In the genomic region with DNA sequence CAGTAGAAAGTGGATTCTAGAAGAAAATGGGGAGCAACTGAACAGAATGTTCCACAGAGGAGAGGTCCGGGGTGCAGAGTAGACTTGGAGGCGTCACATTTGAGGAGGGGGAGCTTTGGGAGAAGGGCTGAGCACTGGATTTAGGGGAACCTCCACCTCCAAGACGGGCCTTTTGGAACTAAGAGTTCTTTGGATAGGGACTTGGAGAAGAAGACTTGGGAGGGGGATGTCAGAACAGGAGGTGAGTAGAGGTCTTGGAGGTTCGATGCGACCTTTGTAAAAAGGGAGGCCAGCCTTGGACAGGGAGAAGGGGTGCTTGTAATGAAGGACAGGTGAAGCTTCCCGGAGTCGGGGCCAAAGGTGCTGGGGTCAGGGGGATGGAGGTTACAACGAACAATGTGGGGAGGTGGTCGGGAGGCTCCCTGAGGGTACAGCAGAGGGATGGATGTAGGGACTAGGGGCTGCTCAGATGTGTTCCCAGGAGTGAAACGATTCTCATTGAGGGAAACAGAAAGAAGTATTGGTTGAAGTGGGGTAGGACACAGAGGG, we compare ENCODE assay signal across 8 mouse cellular contexts. TPM values are rescaled to one million over a fixed set of nuclear protein-coding genes. Genes with fewer than 3 reads are reported as not detected.
DNase-seq lines count a peak whose midpoint lies in the region; ATAC-seq and TF ChIP-seq lines count a peak whose summit lies in the region.
"Had no signal": no experiment of that assay in that cellular context is flagged by ENCODE, and none has a peak within 500 bp of the region (broad histone marks: within the 10 kb centered on the region; RNA-seq: fewer than 3 reads in every experiment).

No protein-coding gene starts in this region.

- no peak overlapping the region for H3K27ac ChIP-seq in lung, embryonic 15.5 days
- no peak overlapping the region for H3K27ac ChIP-seq in forebrain, embryonic 11.5 days (ENCODE audit: low read depth, low read length)
- H3K27ac ChIP-seq in intestine, postnatal 0 days (ENCODE audit: low read depth, low read length) = no peak overlapping the region
- no peak overlapping the region for H3K27ac ChIP-seq in olfactory bulb, adult 2 months (ENCODE audit: insufficient read depth, low read depth, low read length)

- DNase-seq in lung, postnatal 25 days (ENCODE audit: low spot score) = no peak
- DNase-seq in forebrain, embryonic 11.5 days (ENCODE audit: low spot score) = no peak
- DNase-seq in left cerebral cortex, postnatal 25 days (ENCODE audit: low spot score in 2 of 2) = no peak

- H3K4me3 ChIP-seq in lung, embryonic 15.5 days = peak overlapping the region; percentile 98
- H3K4me3 ChIP-seq in forebrain, embryonic 11.5 days (ENCODE audit: low read depth, low read length) = peak overlapping the region; percentile 77
- peak overlapping the region; percentile 71 for H3K4me3 ChIP-seq in intestine, postnatal 0 days (ENCODE audit: low read depth, low read length)
- peak overlapping the region; percentile 94 for H3K4me3 ChIP-seq in olfactory bulb, adult 2 months (ENCODE audit: insufficient read depth, low read depth, low read length)

- no peak for TF ChIP-seq POLR2A in olfactory bulb, adult 2 months (IDR thresholded peaks at IDR 0.05; ENCODE audit: insufficient read depth, low read depth, low read length)

- peaks cover 17% of the 10 kb centered on the region for H3K4me1 ChIP-seq in lung, embryonic 15.5 days
- peaks cover 6% of the 10 kb centered on the region; the same call in 1 of the 2 replicates for H3K4me1 ChIP-seq in forebrain, embryonic 11.5 days (replicated peaks; ENCODE audit: control insufficient read depth, insufficient read depth, low read length)
- H3K4me1 ChIP-seq in intestine, postnatal 0 days (replicated peaks; ENCODE audit: control insufficient read depth, insufficient read depth, low read length) = no peaks in the 10 kb centered on the region
- H3K4me1 ChIP-seq in olfactory bulb, adult 2 months (ENCODE audit: control insufficient read depth, insufficient read depth, low read length) = peaks cover 8% of the 10 kb centered on the region

- WGBS in lung, embryonic 15.5 days = 41% methylated on average over 10 of the region's 10 CpGs
- WGBS in forebrain, embryonic 11.5 days = 63% methylated on average over 10 of the region's 10 CpGs
- 50% methylated on average over 10 of the region's 10 CpGs for WGBS in intestine, postnatal 0 days
- 48% methylated on average over 10 of the region's 10 CpGs for WGBS in olfactory bulb, adult 2 months

- H3K9me3 ChIP-seq in lung, embryonic 15.5 days = no peaks in the 10 kb centered on the region
- H3K9me3 ChIP-seq in forebrain, embryonic 11.5 days (ENCODE audit: control insufficient read depth, low read length) = no peaks in the 10 kb centered on the region
- H3K9me3 ChIP-seq in intestine, postnatal 0 days (ENCODE audit: control insufficient read depth) = no peaks in the 10 kb centered on the region

- TF ChIP-seq CTCF in intestine, postnatal 0 days (IDR thresholded peaks at IDR 0.05; ENCODE audit: low read depth) = no peak
- no peak for TF ChIP-seq CTCF in olfactory bulb, adult 2 months (IDR thresholded peaks at IDR 0.05; ENCODE audit: insufficient read depth, low read depth, low read length)

- peak overlapping the region; percentile 87 for H3K4me2 ChIP-seq in lung, embryonic 15.5 days
- H3K4me2 ChIP-seq in forebrain, embryonic 11.5 days (ENCODE audit: low read depth, low read length, severe bottlenecking) = peak overlapping the region; percentile 58
- H3K4me2 ChIP-seq in intestine, postnatal 0 days (replicated peaks; ENCODE audit: low read depth) = peak overlapping the region; percentile 85

- H3K36me3 ChIP-seq in lung, embryonic 15.5 days = peaks cover 17% of the 10 kb centered on the region
- no peaks in the 10 kb centered on the region for H3K36me3 ChIP-seq in forebrain, embryonic 11.5 days (ENCODE audit: control insufficient read depth, insufficient read depth, low read length)
- peaks cover 19% of the 10 kb centered on the region for H3K36me3 ChIP-seq in intestine, postnatal 0 days (ENCODE audit: control insufficient read depth, insufficient read depth)

- peak overlapping the region; percentile 94 for H3K9ac ChIP-seq in lung, embryonic 15.5 days
- H3K9ac ChIP-seq in forebrain, embryonic 11.5 days (ENCODE audit: low read length) = peak overlapping the region; percentile 82
- peak overlapping the region; percentile 68 for H3K9ac ChIP-seq in intestine, postnatal 0 days (ENCODE audit: low read depth, low read length)

- intact Hi-C loops in left cerebral cortex, postnatal 25 days (cut with DNase I) = no loop called here

- H3K27me3 ChIP-seq in lung, embryonic 15.5 days = no peaks in the 10 kb centered on the region
- H3K27me3 ChIP-seq in forebrain, embryonic 11.5 days (ENCODE audit: control insufficient read depth, insufficient read depth, low read length) = no peaks in the 10 kb centered on the region
- no peaks in the 10 kb centered on the region for H3K27me3 ChIP-seq in intestine, postnatal 0 days (replicated peaks; ENCODE audit: control insufficient read depth, insufficient read depth, low read length)

- no peak for ATAC-seq in lung, embryonic 15.5 days (ENCODE audit: borderline replicate concordance, extremely low read depth, low FRiP score, low TSS enrichment)
- ATAC-seq in forebrain, embryonic 11.5 days (replicated peaks; ENCODE audit: low FRiP score) = no peak
- no peak for ATAC-seq in intestine, postnatal 0 days
- ATAC-seq in activated CD4-positive, CD25-positive, alpha-beta regulatory T cell, adult 4 months = no peak

RNA-seq across cellular contexts. Expression of gene Ap2s1, which starts 0.9 kb away (rescaled TPM):
- polyA plus RNA-seq in lung, embryonic 15.5 days (2015; fragmentation: Nextera tagmentation; extraction: Ambion mirVana) = 280 and 291 TPM in 2 replicates
- 270 and 272 TPM in 2 replicates for polyA plus RNA-seq in forebrain, embryonic 11.5 days (2014; fragmentation: Nextera tagmentation; extraction: Ambion mirVana)
- 316 and 329 TPM in 2 replicates for polyA plus RNA-seq in intestine, postnatal 0 days (2015; fragmentation: Nextera tagmentation; extraction: Ambion mirVana)
- polyA plus RNA-seq in olfactory bulb, adult 2 months (2012; ENCODE audit: insufficient read depth, insufficient read length, low replicate concordance, missing spikeins) = not detected in 2 replicates
- 100 to 1,000 TPM; 101 to 111 TPM for polyA plus RNA-seq in activated CD4-positive, CD25-positive, alpha-beta regulatory T cell, adult 4 months (2017; shearing (Covaris generic))
- total RNA-seq in left cerebral cortex, postnatal 25 days (2021) = 100 to 1,000 TPM; 278 to 295 TPM

RNA-seq across cellular contexts. Expression of gene Ceacam9, which starts 17.4 kb away (rescaled TPM):
- polyA plus RNA-seq in lung, embryonic 15.5 days (2015; fragmentation: Nextera tagmentation; extraction: Ambion mirVana) = not detected in 2 replicates
- polyA plus RNA-seq in forebrain, embryonic 11.5 days (2014; fragmentation: Nextera tagmentation; extraction: Ambion mirVana) = not detected in 2 replicates
- not detected in 2 replicates for polyA plus RNA-seq in intestine, postnatal 0 days (2015; fragmentation: Nextera tagmentation; extraction: Ambion mirVana)
- not detected in 2 replicates for polyA plus RNA-seq in olfactory bulb, adult 2 months (2012; ENCODE audit: insufficient read depth, insufficient read length, low replicate concordance, missing spikeins)
- not detected for polyA plus RNA-seq in activated CD4-positive, CD25-positive, alpha-beta regulatory T cell, adult 4 months (2017; shearing (Covaris generic))
- total RNA-seq in left cerebral cortex, postnatal 25 days (2021) = under 1 TPM in 1 of 2 experiments, not detected in 1; 0.25 TPM
- total RNA-seq: neutrophil, adult 5-6 weeks had no signal

RNA-seq across cellular contexts. Expression of gene Slc1a5, which starts 42.0 kb away (rescaled TPM):
- polyA plus RNA-seq in lung, embryonic 15.5 days (2015; fragmentation: Nextera tagmentation; extraction: Ambion mirVana) = 53.7 and 54.5 TPM in 2 replicates
- 33.9 and 34.1 TPM in 2 replicates for polyA plus RNA-seq in forebrain, embryonic 11.5 days (2014; fragmentation: Nextera tagmentation; extraction: Ambion mirVana)
- 19.8 and 22.8 TPM in 2 replicates for polyA plus RNA-seq in intestine, postnatal 0 days (2015; fragmentation: Nextera tagmentation; extraction: Ambion mirVana)
- not detected in 2 replicates for polyA plus RNA-seq in olfactory bulb, adult 2 months (2012; ENCODE audit: insufficient read depth, insufficient read length, low replicate concordance, missing spikeins)
- 100 to 1,000 TPM; 143 to 179 TPM for polyA plus RNA-seq in activated CD4-positive, CD25-positive, alpha-beta regulatory T cell, adult 4 months (2017; shearing (Covaris generic))
- total RNA-seq in left cerebral cortex, postnatal 25 days (2021) = 1 to 10 TPM; 3.9 to 4.9 TPM

Comparison
In these comparisons a context has a peak if more than half of its experiments do, and no peak if none do; other contexts are left out.
1. RNA of gene Slc1a5, which starts 42.0 kb away (polyA plus RNA-seq): 143 to 179 TPM in activated CD4-positive, CD25-positive, alpha-beta regulatory T cell, adult 4 months, 53.7 to 54.5 TPM in lung, embryonic 15.5 days, 33.9 to 34.1 TPM in forebrain, embryonic 11.5 days and 19.8 to 22.8 TPM in intestine, postnatal 0 days; not detected in olfactory bulb, adult 2 months; every median in the first group is over 10 times any median in the second.
2. Peak in every context shown above with its lines, with median percentiles within 50 percentile points of each other: H3K4me2 ChIP-seq, H3K4me3 ChIP-seq and H3K9ac ChIP-seq.